8 mouse cellular contexts compared by ENCODE assay signal in genomic region chr7:82752171-82753085, GRCm38 (mm10).
DNase-seq lines count a peak whose midpoint lies in the region; ATAC-seq lines count a peak whose summit lies in the region.

No protein-coding gene starts in this region.

- H3K4me1 ChIP-seq in stomach, embryonic 15.5 days, result 0 out of 2 replicates have a peak, but pooled peaks cover 8% of the 10 kb centered on the region

- H3K27ac ChIP-seq in stomach, embryonic 15.5 days, result peak overlapping the region; percentile 72

- H3K4me2 ChIP-seq in stomach, embryonic 15.5 days, result no peak overlapping the region

- 42% methylated on average over 8 of the region's 8 CpGs for whole genome bisulfite sequencing in stomach, embryonic 15.5 days

- H3K36me3 ChIP-seq in stomach, embryonic 15.5 days, result no peaks in the 10 kb centered on the region

- H3K27me3 ChIP-seq in stomach, embryonic 15.5 days (replicated peaks), result no peaks in the 10 kb centered on the region

- ATAC-seq in stomach, embryonic 15.5 days (ENCODE audit: insufficient read depth, low FRiP score, low read depth), result peak; percentile 80

- no peak overlapping the region for H3K4me3 ChIP-seq in stomach, embryonic 15.5 days (replicated peaks)

- peak; percentile 38 for DNase-seq in ovary, postnatal 14 days (ENCODE audit: low spot score)
- no peak for DNase-seq in ovary, adult 18-20 months (ENCODE audit: low spot score)
- DNase-seq in gonadal fat pad, adult 2 months (ENCODE audit: low read depth), result peak; percentile 98
- DNase-seq in kidney, postnatal 25 days, result peak; percentile 50 to 75
- DNase-seq in c-Kit-positive CD71-positive TER-119-positive erythroid progenitor cells, embryonic 14.5 days (ENCODE audit: low spot score), result no peak
- no peak for DNase-seq in left cerebral cortex, postnatal 36 days (ENCODE audit: low spot score in 2 of 2)
- no peak for DNase-seq in spleen, adult 12 weeks (ENCODE audit: low spot score)

- intact Hi-C loops in left cerebral cortex, postnatal 36 days (cut with DNase I), result no loop called here

- H3K9ac ChIP-seq in stomach, embryonic 15.5 days, result no peak overlapping the region

- no peaks in the 10 kb centered on the region for H3K9me3 ChIP-seq in stomach, embryonic 15.5 days

Comparison
In these comparisons a context has a peak if more than half of its experiments do, and no peak if none do; other contexts are left out.
1. DNase-seq: peak in ovary, postnatal 14 days (single experiment), gonadal fat pad, adult 2 months (single experiment) and kidney, postnatal 25 days (2 of 2); none in ovary, adult 18-20 months (single experiment), c-Kit-positive CD71-positive TER-119-positive erythroid progenitor cells, embryonic 14.5 days (single experiment), left cerebral cortex, postnatal 36 days (0 of 2) and spleen, adult 12 weeks (single experiment).